Mouse (Mus musculus): ENCODE measurements around the gene Thyn1. TPM values are rescaled to one million over a fixed set of nuclear protein-coding genes. Genes with fewer than 3 reads are reported as not detected.

Thyn1 gene
- total and polyA plus RNA-seq, 3 experiments, result 7.6 to 25.4 (median 23.8) TPM

GRCm38 (mm10) chr9:27043892-27044291 is 44.4 kb downstream of the Thyn1 start:
- whole genome bisulfite sequencing, result 91% methylated on average over 5 of the region's 5 CpGs
- Histone ChIP-seq H3K9ac (ENCODE audit: low read depth, low read length) (no peak overlapping the region), H3K36me3 (ENCODE audit: control insufficient read depth, insufficient read depth, low read length) (peaks cover 5% of the 10 kb centered on the region; the same call in 1 of the 2 replicates)

GRCm38 (mm10) chr9:27049492-27049891 is 50.0 kb downstream of the Thyn1 start:
- Histone ChIP-seq H3K36me3 (ENCODE audit: control insufficient read depth, insufficient read depth, low read length) (peaks cover 3% of the 10 kb centered on the region; the same call in 1 of the 2 replicates), H3K27ac (no peak overlapping the region), H3K27me3 (ENCODE audit: control insufficient read depth, insufficient read depth, low read length) (no peaks in the 10 kb centered on the region), H3K79me2 (replicated peaks; ENCODE audit: control insufficient read depth, insufficient read depth, low read length) (no peaks in the 10 kb centered on the region), H3K4me1 (ENCODE audit: control insufficient read depth, insufficient read depth, low read length) (no peaks in the 10 kb centered on the region), H3K4me3 (no peak overlapping the region), H3K9ac (ENCODE audit: low read depth, low read length) (no peak overlapping the region)
- no peak for DNase-seq
- intact Hi-C loops (cut with DNase I), result no loop called here
- 84% methylated on average over 2 of the region's 2 CpGs for WGBS
- TF ChIP-seq CTCF (IDR thresholded peaks at IDR 0.05) (peak; percentile 61), POLR2A (IDR thresholded peaks at IDR 0.05; ENCODE audit: insufficient read depth, low read depth, low read length) (no peak)

More at GRCm38 (mm10) chr9:27043892-27044291, 44.4 kb downstream of the Thyn1 start:
- H3K27me3 ChIP-seq (ENCODE audit: control insufficient read depth, insufficient read depth, low read length), result no peaks in the 10 kb centered on the region
- no peak for DNase-seq
- H3K4me1 ChIP-seq (ENCODE audit: control insufficient read depth, insufficient read depth, low read length), result no peaks in the 10 kb centered on the region
- H3K79me2 ChIP-seq (replicated peaks; ENCODE audit: control insufficient read depth, insufficient read depth, low read length), result no peaks in the 10 kb centered on the region
- intact Hi-C loops (cut with DNase I), result no loop called here
- no peak overlapping the region for H3K4me3 ChIP-seq
- H3K27ac ChIP-seq, result no peak overlapping the region
- no peak for TF ChIP-seq POLR2A (IDR thresholded peaks at IDR 0.05; ENCODE audit: insufficient read depth, low read depth, low read length)
- TF ChIP-seq EP300 (IDR thresholded peaks at IDR 0.05; ENCODE audit: insufficient read depth, low read depth, low read length), result no peak
- no peak for TF ChIP-seq CTCF (IDR thresholded peaks at IDR 0.05)

Other genes with a start within 250 kb of the Thyn1 start
- under 1 TPM; 0.39 to 0.86 TPM for gene Glb1l2, start 193.2 kb upstream of the Thyn1 start, total RNA-seq (2021)
- gene Glb1l2, start 193.2 kb upstream of the Thyn1 start, polyA plus RNA-seq (2012; rRNA removed), result 2.2 and 2.6 TPM in 2 replicates
- not detected for gene Glb1l3, start 138.8 kb upstream of the Thyn1 start, total RNA-seq (2021)
- not detected in 2 replicates for gene Glb1l3, start 138.8 kb upstream of the Thyn1 start, polyA plus RNA-seq (2012; rRNA removed)
- gene Gm1110, start 76.6 kb upstream of the Thyn1 start, total RNA-seq (2021), result not detected
- not detected in 2 replicates for gene Gm1110, start 76.6 kb upstream of the Thyn1 start, polyA plus RNA-seq (2012; rRNA removed)
- gene Acad8, start 144 bp upstream of the Thyn1 start, total RNA-seq (2021), result 10 to 100 TPM; 51.6 to 56.3 TPM
- gene Acad8, start 144 bp upstream of the Thyn1 start, polyA plus RNA-seq (2012; rRNA removed), result 32.0 and 57.6 TPM in 2 replicates
- gene Vps26b, start 30.4 kb downstream of the Thyn1 start, total RNA-seq (2021), result 10 to 100 TPM; 26.7 to 27.3 TPM
- gene Vps26b, start 30.4 kb downstream of the Thyn1 start, polyA plus RNA-seq (2012; rRNA removed), result 16.9 and 26.7 TPM in 2 replicates
- gene Ncapd3, start 30.5 kb downstream of the Thyn1 start, total RNA-seq (2021), result 1 to 10 TPM; 8.5 to 9.0 TPM
- 10.0 and 14.5 TPM in 2 replicates for gene Ncapd3, start 30.5 kb downstream of the Thyn1 start, polyA plus RNA-seq (2012; rRNA removed)
- gene Jam3, start 155.7 kb downstream of the Thyn1 start, total RNA-seq (2021), result 10 to 100 TPM; 14.1 to 14.2 TPM
- 18.9 and 30.5 TPM in 2 replicates for gene Jam3, start 155.7 kb downstream of the Thyn1 start, polyA plus RNA-seq (2012; rRNA removed)